10 mouse cellular contexts compared by ENCODE assay signal in the genomic region with DNA sequence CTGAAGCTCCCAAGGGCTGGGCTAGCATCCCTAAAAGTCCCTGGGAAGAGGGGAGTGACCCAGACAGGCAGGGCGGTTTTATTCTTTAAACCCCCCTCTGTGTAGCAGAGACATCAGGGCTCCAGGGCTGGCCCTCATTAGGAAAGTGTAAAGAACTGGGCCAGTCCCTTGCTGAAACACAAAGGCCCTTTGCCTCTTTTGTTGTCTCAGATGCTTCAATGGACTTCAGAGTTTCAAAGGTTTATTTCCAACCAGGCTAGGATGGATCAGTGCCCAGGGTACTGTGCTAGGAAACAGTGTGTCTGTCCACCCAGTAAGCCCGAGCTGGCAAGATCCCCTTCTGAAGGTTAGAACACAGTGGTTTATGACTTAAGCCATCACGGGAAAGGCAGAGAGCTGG. TPM values are rescaled to one million over a fixed set of nuclear protein-coding genes. Genes with fewer than 3 reads are reported as not detected.
DNase-seq lines count a peak whose midpoint lies in the region; ATAC-seq lines count a peak whose summit lies in the region.
"Had no signal": no experiment of that assay in that cellular context is flagged by ENCODE, and none has a peak within 500 bp of the region (broad histone marks: within the 10 kb centered on the region; RNA-seq: fewer than 3 reads in every experiment).

No protein-coding gene starts in this region.

- ATAC-seq in neural tube, embryonic 11.5 days (ENCODE audit: insufficient read depth, low FRiP score, low TSS enrichment), result peak; percentile 78
- no peak for ATAC-seq in erythroblast, adult 5-6 weeks (replicated peaks; ENCODE audit: low FRiP score, poor library complexity, severe bottlenecking)

- DNase-seq in neural tube, embryonic 11.5 days (ENCODE audit: low spot score), result peak; percentile 53
- no peak for DNase-seq in neural tube, embryonic 10.5 days (ENCODE audit: extremely low spot score, low spot score)
- peak; percentile 26 to 53 for DNase-seq in frontal cortex, postnatal 36 days (ENCODE audit: low spot score in 2 of 2)
- peak; percentile 14 for DNase-seq in mesoderm, embryonic 11.5 days (ENCODE audit: low read depth, low spot score)
- no peak for DNase-seq in liver
- no peak for DNase-seq in heart, postnatal 4 days
- no peak for DNase-seq in adrenal gland, postnatal 25 days
- DNase-seq: lung, adult 18-20 months had no signal

- no peaks in the 10 kb centered on the region for H3K9me3 ChIP-seq in neural tube, embryonic 11.5 days (ENCODE audit: control insufficient read depth, low read length)

- no peak overlapping the region for H3K4me2 ChIP-seq in neural tube, embryonic 11.5 days (ENCODE audit: low read depth)

- H3K4me3 ChIP-seq in neural tube, embryonic 11.5 days (ENCODE audit: low read depth, low read length), result no peak overlapping the region

- H3K4me1 ChIP-seq in neural tube, embryonic 11.5 days (ENCODE audit: control insufficient read depth, insufficient read depth, low read length), result no peaks in the 10 kb centered on the region

- H3K27ac ChIP-seq in neural tube, embryonic 11.5 days (ENCODE audit: low read depth, low read length), result peak overlapping the region; percentile 51; the same call in 1 of the 2 replicates

- no peaks in the 10 kb centered on the region for H3K27me3 ChIP-seq in neural tube, embryonic 11.5 days (ENCODE audit: control insufficient read depth, insufficient read depth, low read length)

- WGBS in neural tube, embryonic 11.5 days, result 9% methylated on average over 3 of the region's 3 CpGs

- no peaks in the 10 kb centered on the region for H3K36me3 ChIP-seq in neural tube, embryonic 11.5 days (ENCODE audit: control insufficient read depth, insufficient read depth, low read length)

- 0 out of 2 replicates have a peak overlapping the region, but pooled peaks have one; percentile 20 for H3K9ac ChIP-seq in neural tube, embryonic 11.5 days (ENCODE audit: low read length)

RNA-seq across cellular contexts. Expression of a gene that starts 30.7 kb away (rescaled TPM):
- 142 and 166 TPM in 2 replicates for polyA plus RNA-seq in neural tube, embryonic 11.5 days (2014; fragmentation: Nextera tagmentation; extraction: Ambion mirVana)
- under 1 TPM; 0.29 to 0.74 TPM for total RNA-seq in heart, postnatal 4 days (2021)
- 3.2 and 4.3 TPM in 2 replicates for total RNA-seq in adrenal gland, postnatal 25 days (2021)
- not detected in 2 replicates for total RNA-seq in erythroblast, adult 5-6 weeks (2015; ENCODE audit: low replicate concordance)
- total RNA-seq in erythroblast, adult 5-6 weeks (2017; ENCODE audit: low replicate concordance), result 0.14 TPM in 1 of 2 replicates, not detected in the other
- polyA plus RNA-seq: small intestine, adult 2 months had no signal

Comparison
In these comparisons a context has a peak if more than half of its experiments do, and no peak if none do; other contexts are left out.
1. DNase-seq: peak in neural tube, embryonic 11.5 days (single experiment), frontal cortex, postnatal 36 days (2 of 2) and mesoderm, embryonic 11.5 days (single experiment); none in neural tube, embryonic 10.5 days (single experiment), liver (single experiment), heart, postnatal 4 days (single experiment) and adrenal gland, postnatal 25 days (single experiment).